Mouse (Mus musculus): ENCODE results near the gene Cfap221. TPM values are rescaled to one million over a fixed set of nuclear protein-coding genes. Genes with fewer than 3 reads are reported as not detected.

The Cfap221 gene
- total RNA-seq, 1 experiment: not detected

- no peak for DNase-seq (ENCODE audit: low read depth, low spot score)
- in situ Hi-C loops (cut with MboI; ENCODE audit: low sequenced_read_pairs in 2 of 2, unreplicated experiment in 2 of 2): no loop called here
Observed at GRCm38 (mm10) chr1:119936861-119937260, 60.2 kb downstream of the Cfap221 start.

DNA sequence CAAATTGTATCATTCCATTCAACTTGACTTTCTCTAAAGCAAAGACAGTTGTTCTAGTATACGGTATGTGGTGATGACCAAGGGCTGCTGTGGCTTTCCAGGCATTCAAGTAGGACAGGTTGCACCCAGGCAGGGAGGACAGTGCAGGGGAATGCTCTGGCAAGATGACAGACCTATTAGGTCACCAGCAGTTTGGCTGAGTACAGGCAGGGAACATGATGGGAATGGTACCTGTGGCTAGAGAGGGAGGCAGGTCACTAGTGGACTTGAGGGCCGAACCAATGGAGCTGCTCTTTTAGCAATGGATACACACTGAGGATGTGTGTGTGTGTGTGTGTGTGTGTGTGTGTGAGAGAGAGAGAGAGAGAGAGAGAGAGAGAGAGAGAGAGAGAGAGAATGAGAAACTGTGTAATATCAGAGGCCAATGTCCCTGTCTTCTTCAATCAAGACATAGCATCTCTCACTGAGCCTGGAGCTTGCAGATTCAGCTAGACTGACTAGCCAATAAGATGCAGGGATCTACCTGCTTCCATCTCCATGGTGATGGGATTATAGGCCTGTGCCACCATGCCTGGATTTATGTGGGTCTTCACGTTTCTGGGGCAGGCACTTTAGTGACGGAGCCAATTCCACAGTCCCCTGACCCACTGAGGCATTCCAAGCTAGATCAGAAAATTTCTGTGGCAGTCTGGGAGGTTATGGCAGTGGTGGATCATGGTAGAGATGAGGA lies 65.4 kb downstream of the Cfap221 start:
- no peak overlapping the region for H3K4me3 ChIP-seq (ENCODE audit: insufficient read depth in 1 of 2, low read depth in 1 of 2, low read length in 2 of 2, poor library complexity in 1 of 2, severe bottlenecking in 1 of 2)
- in situ Hi-C loops (cut with MboI; ENCODE audit: low sequenced_read_pairs in 2 of 2, unreplicated experiment in 2 of 2): no loop called here
- H3K4me1 ChIP-seq (ENCODE audit: control insufficient read depth in 2 of 2, insufficient read depth in 2 of 2, low read length in 2 of 2, poor library complexity in 1 of 2): no peaks in the 10 kb centered on the region
- no peaks in the 10 kb centered on the region for H3K9me3 ChIP-seq (ENCODE audit: control insufficient read depth, insufficient read depth, low read depth, low read length)
- no peak overlapping the region for H3K27ac ChIP-seq (ENCODE audit: insufficient read depth, low read depth, low read length, poor library complexity, severe bottlenecking)
- no peaks in the 10 kb centered on the region for H3K36me3 ChIP-seq (ENCODE audit: control insufficient read depth, insufficient read depth, low read length, poor library complexity, severe bottlenecking)
- TF ChIP-seq HCFC1 (IDR thresholded peaks at IDR 0.05; ENCODE audit: borderline replicate concordance, insufficient read depth, low read length) (no peak), ZNF384 (IDR thresholded peaks at IDR 0.05; ENCODE audit: low read depth, low read length) (no peak), ZC3H11A (IDR thresholded peaks at IDR 0.05; ENCODE audit: borderline replicate concordance, low read depth, low read length) (no peak), CHD2 (IDR thresholded peaks at IDR 0.05; ENCODE audit: low read depth, low read length) (no peak), MAFK (IDR thresholded peaks at IDR 0.05; ENCODE audit: insufficient read depth, low read depth, low read length) (no peak)
- no peak overlapping the region for H3K9ac ChIP-seq (ENCODE audit: insufficient read depth, low read depth, low read length, poor library complexity, severe bottlenecking)
- DNase-seq (ENCODE audit: low read depth, low spot score): no peak

More at GRCm38 (mm10) chr1:119936861-119937260, 60.2 kb downstream of the Cfap221 start:
- Histone ChIP-seq H3K4me3 (ENCODE audit: insufficient read depth in 1 of 2, low read depth in 1 of 2, low read length in 2 of 2, poor library complexity in 1 of 2, severe bottlenecking in 1 of 2) (no peak overlapping the region), H3K9me3 (ENCODE audit: control insufficient read depth, insufficient read depth, low read depth, low read length) (no peaks in the 10 kb centered on the region), H3K4me1 (ENCODE audit: control insufficient read depth in 2 of 2, insufficient read depth in 2 of 2, low read length in 2 of 2, poor library complexity in 1 of 2) (no peaks in the 10 kb centered on the region), H3K27ac (ENCODE audit: insufficient read depth, low read depth, low read length, poor library complexity, severe bottlenecking) (no peak overlapping the region), H3K36me3 (ENCODE audit: control insufficient read depth, insufficient read depth, low read length, poor library complexity, severe bottlenecking) (no peaks in the 10 kb centered on the region), H3K9ac (ENCODE audit: insufficient read depth, low read depth, low read length, poor library complexity, severe bottlenecking) (no peak overlapping the region)
- TF ChIP-seq ZC3H11A (IDR thresholded peaks at IDR 0.05; ENCODE audit: borderline replicate concordance, low read depth, low read length) (no peak), MAFK (IDR thresholded peaks at IDR 0.05; ENCODE audit: insufficient read depth, low read depth, low read length) (no peak), ZNF384 (IDR thresholded peaks at IDR 0.05; ENCODE audit: low read depth, low read length) (no peak), HCFC1 (IDR thresholded peaks at IDR 0.05; ENCODE audit: borderline replicate concordance, insufficient read depth, low read length) (no peak), CHD2 (IDR thresholded peaks at IDR 0.05; ENCODE audit: low read depth, low read length) (no peak)

GRCm38 (mm10) chr1:119929715-119930114 lies 67.3 kb downstream of the Cfap221 start:
- no peak overlapping the region for H3K27ac ChIP-seq (ENCODE audit: insufficient read depth, low read depth, low read length, poor library complexity, severe bottlenecking)
- no peaks in the 10 kb centered on the region for H3K4me1 ChIP-seq (ENCODE audit: control insufficient read depth in 2 of 2, insufficient read depth in 2 of 2, low read length in 2 of 2, poor library complexity in 1 of 2)
- TF ChIP-seq ZC3H11A (IDR thresholded peaks at IDR 0.05; ENCODE audit: borderline replicate concordance, low read depth, low read length): no peak
- no peaks in the 10 kb centered on the region for H3K36me3 ChIP-seq (ENCODE audit: control insufficient read depth, insufficient read depth, low read length, poor library complexity, severe bottlenecking)
- no peak overlapping the region for H3K4me3 ChIP-seq (ENCODE audit: insufficient read depth in 1 of 2, low read depth in 1 of 2, low read length in 2 of 2, poor library complexity in 1 of 2, severe bottlenecking in 1 of 2)
- no peaks in the 10 kb centered on the region for H3K9me3 ChIP-seq (ENCODE audit: control insufficient read depth, insufficient read depth, low read depth, low read length)
- in situ Hi-C loops (cut with MboI; ENCODE audit: low sequenced_read_pairs in 2 of 2, unreplicated experiment in 2 of 2): no loop called here
- DNase-seq (ENCODE audit: low read depth, low spot score): no peak
- H3K9ac ChIP-seq (ENCODE audit: insufficient read depth, low read depth, low read length, poor library complexity, severe bottlenecking): no peak overlapping the region

DNA sequence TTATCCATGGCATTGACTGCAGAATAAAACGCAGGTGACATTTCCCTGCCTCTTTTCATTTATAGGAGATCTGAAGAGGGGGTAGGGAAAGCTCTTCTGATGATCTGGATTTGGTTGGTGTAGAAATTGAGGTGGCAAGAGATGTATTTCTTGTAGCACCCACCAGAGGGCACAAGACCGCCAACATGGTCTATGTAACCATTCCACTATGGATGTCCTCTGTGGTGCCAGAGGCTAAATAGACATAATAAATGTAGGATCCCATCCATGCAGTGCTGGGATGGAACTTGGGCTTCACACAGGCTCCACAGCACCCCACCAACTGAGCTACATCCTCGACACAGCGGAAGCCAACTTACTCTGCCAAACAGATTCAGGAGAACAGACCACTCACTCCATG lies 77.7 kb downstream of the Cfap221 start:
- DNase-seq (ENCODE audit: low read depth, low spot score): peak; percentile 27
- Histone ChIP-seq H3K4me1 (ENCODE audit: control insufficient read depth in 2 of 2, insufficient read depth in 2 of 2, low read length in 2 of 2, poor library complexity in 1 of 2) (no peaks in the 10 kb centered on the region), H3K36me3 (ENCODE audit: control insufficient read depth, insufficient read depth, low read length, poor library complexity, severe bottlenecking) (no peaks in the 10 kb centered on the region), H3K9me3 (ENCODE audit: control insufficient read depth, insufficient read depth, low read depth, low read length) (no peaks in the 10 kb centered on the region), H3K4me3 (ENCODE audit: insufficient read depth in 1 of 2, low read depth in 1 of 2, low read length in 2 of 2, poor library complexity in 1 of 2, severe bottlenecking in 1 of 2) (no peak overlapping the region), H3K9ac (ENCODE audit: insufficient read depth, low read depth, low read length, poor library complexity, severe bottlenecking) (no peak overlapping the region), H3K27ac (ENCODE audit: insufficient read depth, low read depth, low read length, poor library complexity, severe bottlenecking) (no peak overlapping the region)
- in situ Hi-C loops (cut with MboI; ENCODE audit: low sequenced_read_pairs in 2 of 2, unreplicated experiment in 2 of 2): no loop called here
- TF ChIP-seq ZNF384 (IDR thresholded peaks at IDR 0.05; ENCODE audit: low read depth, low read length): no peak
- TF ChIP-seq CHD2 (IDR thresholded peaks at IDR 0.05; ENCODE audit: low read depth, low read length): no peak
- TF ChIP-seq ZC3H11A (IDR thresholded peaks at IDR 0.05; ENCODE audit: borderline replicate concordance, low read depth, low read length): no peak
- no peak for TF ChIP-seq HCFC1 (IDR thresholded peaks at IDR 0.05; ENCODE audit: borderline replicate concordance, insufficient read depth, low read length)
- no peak for TF ChIP-seq MAFK (IDR thresholded peaks at IDR 0.05; ENCODE audit: insufficient read depth, low read depth, low read length)
